Mouse (Mus musculus): ENCODE data around the gene Gm21797. TPM values are rescaled to one million over a fixed set of nuclear protein-coding genes. Genes with fewer than 3 reads are reported as not detected.
"Not testable (repeated sequence)": the region's sequence is repeated elsewhere in the genome, so short reads cannot be mapped to it uniquely, and the experiment has no call there.

Gene Gm21797
- polyA plus RNA-seq (2016; fragmentation: Nextera tagmentation; extraction: Ambion mirVana) = not detected in 2 replicates

DNA sequence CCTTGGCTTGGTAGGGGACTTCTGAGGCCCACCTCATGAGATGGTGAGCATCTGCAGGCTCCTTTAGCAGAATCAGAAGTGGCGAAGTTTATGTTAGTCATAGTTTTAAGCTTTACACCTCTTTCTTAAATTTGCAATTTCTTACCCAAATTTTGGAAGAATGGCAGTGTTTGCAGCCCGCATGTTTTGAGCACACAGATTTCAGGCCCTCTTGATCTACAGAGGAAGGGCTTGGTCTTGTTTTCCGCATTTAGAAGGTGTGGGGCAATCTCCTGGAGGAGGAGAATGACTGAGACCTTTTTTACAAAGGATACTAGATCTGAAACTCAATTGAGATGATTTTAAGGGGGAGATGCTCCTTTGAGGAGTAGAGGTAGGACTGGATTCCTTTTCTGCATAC lies at the start of gene Gm21797:
TSS of gene Gm21797 (minus strand) at position 101 of the 400 bp plus-strand sequence.
- no CpG with 5 or more reads among the region's 3 CpGs for WGBS
- H3K4me3 ChIP-seq (replicated peaks); H3K27ac ChIP-seq; H3K4me1 ChIP-seq (replicated peaks); H3K9ac ChIP-seq (replicated peaks); ATAC-seq (ENCODE audit: insufficient number of reproducible peaks, insufficient read depth, low FRiP score, low TSS enrichment, low read depth); H3K4me2 ChIP-seq; H3K9me3 ChIP-seq; H3K36me3 ChIP-seq; H3K27me3 ChIP-seq: not testable (repeated sequence)

DNA sequence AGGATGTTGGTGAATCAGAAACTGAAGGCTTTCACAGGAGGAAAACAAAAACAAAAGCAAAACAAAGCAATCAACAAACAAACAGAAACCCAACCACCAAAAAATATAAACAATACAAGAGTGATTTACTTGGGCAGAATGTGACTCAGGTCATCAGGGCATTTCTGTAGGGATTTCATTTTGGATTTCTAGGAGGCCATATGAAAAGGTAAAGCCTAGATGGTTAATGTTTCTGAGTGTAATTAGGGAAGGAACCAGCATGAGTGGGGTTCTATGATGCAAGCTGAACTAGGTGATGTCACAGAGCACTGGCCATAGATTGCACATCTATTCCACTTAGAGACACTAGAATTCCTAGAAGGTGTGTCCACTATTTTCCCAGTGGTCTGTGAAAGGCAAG lies 29.0 kb upstream of the Gm21797 start, which contains the start of gene Gm20795:
TSS of gene Gm20795 (plus strand) at position 301 of the 400 bp plus-strand sequence.
- H3K4me3 ChIP-seq (replicated peaks); H3K9me3 ChIP-seq; H3K9ac ChIP-seq (replicated peaks); H3K27ac ChIP-seq; H3K4me2 ChIP-seq; ATAC-seq (ENCODE audit: insufficient number of reproducible peaks, insufficient read depth, low FRiP score, low TSS enrichment, low read depth); H3K27me3 ChIP-seq; H3K4me1 ChIP-seq (replicated peaks); H3K36me3 ChIP-seq: not testable (repeated sequence)

Other genes with a start within 250 kb of the Gm21797 start
- not detected in 2 replicates for gene Gm21852, start 123.8 kb downstream of the Gm21797 start, polyA plus RNA-seq (2016; fragmentation: Nextera tagmentation; extraction: Ambion mirVana)
- gene Gm20795, start 29.1 kb upstream of the Gm21797 start, polyA plus RNA-seq (2016; fragmentation: Nextera tagmentation; extraction: Ambion mirVana) = not detected in 2 replicates

All from limb, embryonic 12.5 days (tissue).